Mouse (Mus musculus) forebrain, embryonic 11.5 days (tissue): ENCODE measurements around the gene Metap1d. TPM values are rescaled to one million over a fixed set of nuclear protein-coding genes. Genes with fewer than 3 reads are reported as not detected.

Experiments used
- ATAC-seq: fragments of 200-750 bp; cut with Nextera tagmentation; replicated peaks from 2 replicates; pipeline ENCODE4 v1.8.0; 2017; ENCODE audit warnings: moderate TSS enrichment; ENCODE audit not compliant: low FRiP score
- DNase-seq: peaks from one replicate; pipeline ENCODE4 v3.0.0-alpha.2; 2017; ENCODE audit warnings: low spot score
- H3K27ac ChIP-seq: fragments of 300-500 bp; sonication (generic); 2 replicates; pipeline ENCODE4 v1.5.1; 2014; ENCODE audit warnings: low read depth, low read length
- H3K27me3 ChIP-seq: fragments of 300-500 bp; sonication (generic); 2 replicates; pipeline ENCODE4 v1.6.1; 2014; ENCODE audit warnings: mild to moderate bottlenecking, low read length, mixed read lengths; ENCODE audit not compliant: control insufficient read depth, insufficient read depth
- H3K36me3 ChIP-seq: fragments of 300-500 bp; sonication (generic); 2 replicates; pipeline ENCODE4 v1.6.1; 2014; ENCODE audit warnings: mild to moderate bottlenecking, low read length, moderate library complexity, mixed read lengths; ENCODE audit not compliant: control insufficient read depth, insufficient read depth
- H3K4me1 ChIP-seq: fragments of 300-500 bp; sonication (generic); replicated peaks from 2 replicates; pipeline ENCODE4 v1.6.1; 2014; ENCODE audit warnings: low read length, mixed read lengths; ENCODE audit not compliant: control insufficient read depth, insufficient read depth
- H3K4me2 ChIP-seq: fragments of 300-500 bp; sonication (generic); 2 replicates; pipeline ENCODE4 v1.6.1; 2014; ENCODE audit warnings: low read depth, mild to moderate bottlenecking, low read length, moderate library complexity, mixed read lengths; ENCODE audit not compliant: severe bottlenecking
- H3K4me3 ChIP-seq: fragments of 300-500 bp; sonication (generic); 2 replicates; pipeline ENCODE4 v1.5.1; 2014; ENCODE audit warnings: low read depth, low read length
- H3K9ac ChIP-seq: fragments of 300-500 bp; sonication (generic); 2 replicates; pipeline ENCODE4 v1.6.1; 2014; ENCODE audit warnings: low read length
- H3K9me3 ChIP-seq: fragments of 300-500 bp; sonication (generic); 2 replicates; pipeline ENCODE4 v1.6.1; 2016; ENCODE audit warnings: low read length, mixed read lengths; ENCODE audit not compliant: control insufficient read depth
- WGBS: fragments of 180-500 bp; shearing (Covaris S2); extraction: QIAGEN DNeasy Blood & Tissue Kit; methylation state at CpG from one replicate; pipeline ENCODE4 v1.1.7; 2014; 5-methylcytosine and 5-hydroxymethylcytosine counted together
- polyA plus RNA-seq: library from polyadenylated mRNA; unstranded; fragments of >200 nt; fragmentation: Nextera tagmentation; extraction: Ambion mirVana; gene quantifications from 2 replicates; pipeline ENCODE4 v1.2.1, GENCODE M21; 2014

The Metap1d gene
- polyA plus RNA-seq, 1 experiment from 2014 or later: 36.5 TPM

DNA sequence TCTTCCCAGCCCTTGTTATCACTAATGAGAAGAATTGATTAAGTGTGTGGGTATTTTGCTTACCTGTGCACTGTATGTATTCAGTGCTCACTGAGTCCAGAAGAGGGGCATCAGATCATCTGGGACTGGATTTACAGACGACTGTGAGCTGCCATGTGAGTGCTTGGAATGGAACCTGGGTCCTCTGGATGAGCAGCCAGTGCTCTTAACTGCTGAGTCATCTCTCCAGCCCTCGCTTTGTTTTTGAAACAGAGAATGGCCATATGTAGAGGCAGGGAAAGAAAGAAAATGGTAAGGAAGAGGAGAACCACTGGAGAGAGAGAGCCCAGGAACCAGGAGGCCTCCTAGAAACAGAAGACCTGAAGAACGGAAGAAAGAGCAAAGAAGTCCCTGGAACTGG lies 9.5 kb downstream of the Metap1d start:
- WGBS: 77% methylated on average over 3 of the region's 3 CpGs
- no peak overlapping the region for H3K9ac ChIP-seq
- H3K4me3 ChIP-seq: no peak overlapping the region
- no peaks in the 10 kb centered on the region for H3K36me3 ChIP-seq
- H3K27ac ChIP-seq: no peak overlapping the region
- no peaks in the 10 kb centered on the region for H3K9me3 ChIP-seq
- DNase-seq (no peak), ATAC-seq (no peak)
- H3K4me1 ChIP-seq: peaks cover 5% of the 10 kb centered on the region; the same call in 1 of the 2 replicates
- H3K4me2 ChIP-seq: no peak overlapping the region
- H3K27me3 ChIP-seq: no peaks in the 10 kb centered on the region

DNA sequence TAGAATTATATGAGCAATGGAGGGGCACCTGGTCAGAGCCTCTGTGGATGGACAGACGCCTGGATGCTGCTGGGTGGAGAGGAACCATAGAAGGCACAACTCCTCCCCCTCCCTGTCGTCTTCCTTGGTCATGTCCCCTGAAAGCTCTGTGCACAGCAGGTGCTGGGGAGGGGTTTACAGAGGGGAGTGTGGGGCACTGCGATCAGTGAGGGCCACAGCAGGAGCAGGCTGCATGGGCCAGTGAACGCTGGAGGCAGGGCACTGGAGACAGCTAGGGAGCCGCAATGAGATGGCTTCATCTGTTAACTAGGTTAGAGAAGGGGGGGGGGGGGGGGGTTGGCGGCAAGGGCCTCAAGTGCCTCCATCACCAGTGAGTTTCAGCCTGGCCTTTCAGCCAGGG lies 13.0 kb downstream of the Metap1d start:
- H3K36me3 ChIP-seq: no peaks in the 10 kb centered on the region
- H3K4me3 ChIP-seq: no peak overlapping the region
- H3K4me2 ChIP-seq: no peak overlapping the region
- H3K9me3 ChIP-seq: no peaks in the 10 kb centered on the region
- no peak for DNase-seq
- ATAC-seq: no peak
- 12% methylated on average over 5 of the region's 6 CpGs for WGBS
- H3K27ac ChIP-seq: no peak overlapping the region
- peaks cover 5% of the 10 kb centered on the region; the same call in 1 of the 2 replicates for H3K4me1 ChIP-seq
- H3K9ac ChIP-seq: no peak overlapping the region
- H3K27me3 ChIP-seq: no peaks in the 10 kb centered on the region

DNA sequence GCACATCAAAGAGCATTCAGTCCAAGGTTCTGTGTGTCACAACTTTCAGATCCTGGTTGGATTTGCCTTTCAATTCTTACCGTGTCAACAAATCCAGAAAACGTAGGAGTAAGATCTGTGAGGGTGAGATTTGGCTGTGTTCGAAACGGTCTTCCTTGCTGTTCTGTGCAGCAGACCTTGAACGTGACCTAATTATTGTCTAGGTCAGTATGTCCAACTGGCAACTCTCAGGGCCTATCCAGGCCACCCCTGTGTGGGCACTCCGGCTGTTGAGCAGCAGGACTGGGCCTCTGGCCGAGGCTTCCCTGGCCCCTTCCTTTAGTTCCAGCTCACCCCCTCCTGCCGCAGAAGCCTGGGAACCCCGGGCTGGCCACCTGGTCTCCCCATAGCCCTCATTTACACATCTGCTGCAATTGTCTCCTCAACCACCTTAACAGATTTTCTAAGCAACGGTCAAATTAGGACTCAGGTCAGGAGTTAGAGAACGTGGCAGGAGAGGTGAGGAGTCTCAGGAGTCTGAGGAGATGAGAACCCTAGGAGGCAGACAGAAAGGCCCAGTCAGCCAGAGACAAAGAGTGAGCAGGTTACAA lies 13.9 kb downstream of the Metap1d start:
- Histone ChIP-seq H3K27ac (no peak overlapping the region), H3K4me2 (no peak overlapping the region), H3K36me3 (no peaks in the 10 kb centered on the region), H3K9me3 (no peaks in the 10 kb centered on the region), H3K4me1 (peaks cover 5% of the 10 kb centered on the region; the same call in 1 of the 2 replicates), H3K4me3 (no peak overlapping the region), H3K27me3 (no peaks in the 10 kb centered on the region), H3K9ac (no peak overlapping the region)
- 62% methylated on average over 11 of the region's 11 CpGs for WGBS
- ATAC-seq (no peak), DNase-seq (no peak)

DNA sequence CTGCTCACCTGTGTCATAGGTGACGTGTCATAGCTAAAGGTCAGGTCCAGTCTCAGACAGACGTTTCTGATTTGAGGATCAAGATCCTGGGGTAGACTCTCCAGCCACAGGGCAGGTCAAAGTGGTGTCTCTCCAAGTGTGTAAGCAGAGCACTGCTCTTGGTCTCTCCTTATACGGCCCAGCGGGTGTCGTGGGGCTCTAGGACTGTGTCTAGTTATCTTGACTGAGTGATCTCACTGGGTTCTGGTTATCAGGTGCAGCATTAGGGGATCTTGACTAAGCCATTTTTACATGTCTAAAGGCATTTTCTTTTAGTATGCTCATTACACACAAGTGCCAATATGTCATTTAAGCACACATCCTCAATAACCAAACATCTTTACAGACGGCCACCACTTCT lies 18.0 kb downstream of the Metap1d start:
- Histone ChIP-seq H3K4me1 (peaks cover 2% of the 10 kb centered on the region; the same call in 1 of the 2 replicates), H3K27me3 (no peaks in the 10 kb centered on the region), H3K9me3 (no peaks in the 10 kb centered on the region), H3K9ac (no peak overlapping the region), H3K36me3 (no peaks in the 10 kb centered on the region), H3K4me3 (no peak overlapping the region), H3K27ac (no peak overlapping the region), H3K4me2 (no peak overlapping the region)
- DNase-seq: no peak
- no peak for ATAC-seq
- 89% methylated on average over 6 of the region's 6 CpGs for WGBS

DNA sequence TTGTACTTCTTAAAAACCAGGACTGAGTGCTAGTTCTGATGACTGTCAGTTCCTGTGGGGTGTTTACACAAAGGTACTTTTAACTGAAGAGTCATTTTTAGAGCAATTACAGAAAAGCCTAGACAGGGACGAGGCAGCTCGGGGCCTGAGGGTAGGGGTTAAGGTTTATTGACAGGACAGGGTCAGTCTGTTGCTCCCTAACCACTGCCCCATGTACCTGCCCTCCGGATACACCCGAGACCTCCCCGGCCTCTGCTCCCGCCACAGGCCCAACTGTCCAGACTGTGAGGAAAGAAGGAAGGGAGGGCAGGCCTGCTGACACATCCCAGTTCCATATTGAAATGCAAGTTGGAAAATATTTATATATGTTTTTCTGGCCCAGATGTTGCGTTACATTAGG lies 20.8 kb downstream of the Metap1d start:
- no peak overlapping the region for H3K4me2 ChIP-seq
- 64% methylated on average over 7 of the region's 7 CpGs for WGBS
- H3K9ac ChIP-seq: no peak overlapping the region
- no peak for ATAC-seq
- no peaks in the 10 kb centered on the region for H3K27me3 ChIP-seq
- no peaks in the 10 kb centered on the region for H3K4me1 ChIP-seq
- no peak overlapping the region for H3K27ac ChIP-seq
- no peak overlapping the region for H3K4me3 ChIP-seq
- no peaks in the 10 kb centered on the region for H3K36me3 ChIP-seq
- no peak for DNase-seq
- no peaks in the 10 kb centered on the region; the same call in 1 of the 2 replicates for H3K9me3 ChIP-seq

DNA sequence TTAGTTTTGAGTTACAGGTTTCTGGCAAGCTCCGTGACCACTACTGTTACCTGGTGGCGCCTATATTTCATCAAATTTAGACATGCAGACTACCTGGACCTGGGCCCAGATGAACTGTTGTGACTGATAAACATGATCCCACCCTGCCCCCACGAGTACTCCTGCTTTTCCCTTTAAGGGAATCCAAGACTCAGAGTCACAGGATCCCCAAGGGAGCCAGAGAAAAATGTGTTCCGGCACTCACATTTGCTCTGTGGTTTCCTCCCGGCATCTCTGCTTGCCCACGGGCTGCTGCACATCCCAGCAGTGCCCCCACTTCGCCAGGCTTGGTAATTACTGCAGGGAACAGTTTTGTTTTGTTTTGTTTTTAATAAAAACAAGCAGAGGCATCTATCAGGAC lies 21.3 kb downstream of the Metap1d start:
- H3K9me3 ChIP-seq: no peaks in the 10 kb centered on the region; the same call in 1 of the 2 replicates
- H3K27me3 ChIP-seq: no peaks in the 10 kb centered on the region
- no peak overlapping the region for H3K4me2 ChIP-seq
- DNase-seq: no peak
- no peak for ATAC-seq
- no peak overlapping the region for H3K27ac ChIP-seq
- H3K9ac ChIP-seq: no peak overlapping the region
- no peaks in the 10 kb centered on the region for H3K4me1 ChIP-seq
- WGBS: 62% methylated on average over 7 of the region's 7 CpGs
- H3K4me3 ChIP-seq: no peak overlapping the region
- no peaks in the 10 kb centered on the region for H3K36me3 ChIP-seq

DNA sequence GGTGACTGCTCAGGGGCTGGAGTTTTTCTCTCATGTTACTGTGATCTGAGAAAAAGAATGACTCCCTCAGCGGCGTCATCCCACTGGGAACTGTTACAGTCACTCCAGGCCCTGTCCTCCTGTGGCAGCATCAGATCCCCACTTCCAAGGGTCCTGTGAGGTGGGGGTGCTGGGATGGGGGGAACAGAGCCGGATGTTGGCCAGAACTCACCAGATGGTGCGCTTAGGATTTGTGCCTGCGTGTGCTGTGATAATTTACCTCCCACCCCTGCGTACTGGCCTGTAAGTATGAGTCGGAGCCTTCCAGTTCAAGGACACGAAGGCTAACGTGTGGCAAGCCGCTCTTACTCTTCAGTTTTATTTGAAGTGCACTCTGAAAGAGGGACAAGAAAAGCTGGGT lies 22.2 kb downstream of the Metap1d start:
- H3K9me3 ChIP-seq: no peaks in the 10 kb centered on the region; the same call in 1 of the 2 replicates
- no peaks in the 10 kb centered on the region for H3K27me3 ChIP-seq
- H3K9ac ChIP-seq: no peak overlapping the region
- H3K27ac ChIP-seq: no peak overlapping the region
- 89% methylated on average over 10 of the region's 10 CpGs for WGBS
- H3K4me2 ChIP-seq: no peak overlapping the region
- H3K4me1 ChIP-seq: peaks cover 6% of the 10 kb centered on the region
- no peak overlapping the region for H3K4me3 ChIP-seq
- no peak for ATAC-seq
- no peak for DNase-seq
- H3K36me3 ChIP-seq: no peaks in the 10 kb centered on the region

DNA sequence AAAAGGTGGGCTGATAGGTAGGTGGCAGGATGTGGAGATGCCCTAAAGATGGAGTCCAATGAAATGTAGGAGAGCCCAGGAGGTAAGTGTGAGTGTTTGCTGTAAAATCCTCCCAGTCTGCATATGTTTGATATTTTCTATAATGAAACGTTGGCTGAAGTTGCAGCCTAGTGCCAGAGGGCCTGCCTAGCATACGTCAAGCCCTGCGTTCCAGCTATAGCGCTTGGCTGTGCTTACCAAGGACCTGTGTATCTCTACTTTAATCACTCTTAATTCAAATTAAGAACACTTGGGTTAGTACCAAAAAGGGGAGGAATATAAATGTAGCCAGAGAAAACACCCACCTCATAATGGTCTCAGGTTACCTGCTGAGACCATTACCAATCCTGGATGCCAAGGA lies 22.7 kb downstream of the Metap1d start:
- H3K9ac ChIP-seq: no peak overlapping the region
- no peak overlapping the region for H3K27ac ChIP-seq
- DNase-seq (no peak), ATAC-seq (no peak)
- no peak overlapping the region for H3K4me2 ChIP-seq
- no peaks in the 10 kb centered on the region; the same call in 1 of the 2 replicates for H3K9me3 ChIP-seq
- H3K36me3 ChIP-seq: no peaks in the 10 kb centered on the region
- no peak overlapping the region for H3K4me3 ChIP-seq
- 73% methylated on average over 4 of the region's 4 CpGs for WGBS
- H3K4me1 ChIP-seq: peaks cover 6% of the 10 kb centered on the region
- H3K27me3 ChIP-seq: no peaks in the 10 kb centered on the region

DNA sequence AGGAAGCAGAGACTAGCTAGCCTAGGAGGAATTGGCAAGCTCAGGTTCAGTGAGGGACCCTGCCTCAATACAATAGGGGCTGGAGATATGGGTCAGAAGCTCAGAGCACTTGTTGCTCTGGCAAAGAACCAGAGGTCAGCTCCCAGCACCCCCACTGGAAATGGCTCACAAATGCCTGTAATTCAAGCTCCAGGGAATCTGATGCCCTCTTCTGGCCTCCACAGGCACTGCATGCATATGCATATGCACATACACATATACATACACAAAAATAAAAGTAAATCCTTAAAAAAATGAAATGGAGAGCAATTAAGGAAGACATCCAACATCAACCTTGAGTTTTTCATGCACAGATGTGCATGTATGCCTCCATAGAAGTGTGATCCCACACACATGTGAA lies 24.7 kb downstream of the Metap1d start:
- Histone ChIP-seq H3K27ac (no peak overlapping the region), H3K9me3 (no peaks in the 10 kb centered on the region; the same call in 1 of the 2 replicates), H3K36me3 (no peaks in the 10 kb centered on the region), H3K9ac (no peak overlapping the region), H3K4me3 (no peak overlapping the region), H3K27me3 (no peaks in the 10 kb centered on the region), H3K4me1 (peaks cover 6% of the 10 kb centered on the region), H3K4me2 (no peak overlapping the region)
- no peak for ATAC-seq
- no peak for DNase-seq
